Mouse (Mus musculus): ENCODE results near the gene Tlnrd1. TPM values are rescaled to one million over a fixed set of nuclear protein-coding genes. Genes with fewer than 3 reads are reported as not detected.

The Tlnrd1 gene
- polyA plus RNA-seq, 1 experiment from 2014 or later, result 10.7 TPM

DNA sequence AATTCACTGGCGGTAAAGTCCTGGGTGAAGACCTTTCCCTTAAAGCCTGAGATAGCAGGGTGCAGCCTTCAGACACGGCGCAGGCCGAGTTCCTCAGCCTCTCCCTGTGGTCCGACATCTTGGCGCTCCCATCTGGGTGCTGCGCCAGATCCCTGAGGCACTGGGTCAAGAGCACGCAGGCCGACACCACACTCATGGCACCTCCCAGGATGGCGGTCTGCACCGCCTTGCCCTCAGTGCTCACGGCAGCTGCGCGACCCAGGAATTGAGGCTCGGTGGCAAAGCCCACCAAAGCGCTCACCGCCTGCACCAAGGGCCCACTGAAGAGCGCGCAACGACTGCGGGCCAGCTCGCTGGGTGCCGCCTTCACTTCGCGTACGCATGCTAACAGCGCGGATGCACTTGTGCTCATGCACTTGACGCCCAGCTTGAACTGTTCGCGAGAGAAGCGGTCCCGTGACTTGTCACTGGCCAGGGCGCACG lies 1.9 kb downstream of the Tlnrd1 start:
- Histone ChIP-seq H3K4me3 (peak overlapping the region; percentile 90), H3K4me1 (peaks cover 78% of the 10 kb centered on the region), H3K27ac (replicated peaks) (peak overlapping the region; percentile 98), H3K27me3 (ENCODE audit: low read depth, poor library complexity, severe bottlenecking) (peaks cover 7% of the 10 kb centered on the region), H3K36me3 (peaks cover 20% of the 10 kb centered on the region), H3K9me3 (replicated peaks) (peaks cover 7% of the 10 kb centered on the region; the same call in 1 of the 2 replicates)
- WGBS, result 91% methylated on average over 35 of the region's 35 CpGs
- no peak for DNase-seq (ENCODE audit: low spot score)

DNA sequence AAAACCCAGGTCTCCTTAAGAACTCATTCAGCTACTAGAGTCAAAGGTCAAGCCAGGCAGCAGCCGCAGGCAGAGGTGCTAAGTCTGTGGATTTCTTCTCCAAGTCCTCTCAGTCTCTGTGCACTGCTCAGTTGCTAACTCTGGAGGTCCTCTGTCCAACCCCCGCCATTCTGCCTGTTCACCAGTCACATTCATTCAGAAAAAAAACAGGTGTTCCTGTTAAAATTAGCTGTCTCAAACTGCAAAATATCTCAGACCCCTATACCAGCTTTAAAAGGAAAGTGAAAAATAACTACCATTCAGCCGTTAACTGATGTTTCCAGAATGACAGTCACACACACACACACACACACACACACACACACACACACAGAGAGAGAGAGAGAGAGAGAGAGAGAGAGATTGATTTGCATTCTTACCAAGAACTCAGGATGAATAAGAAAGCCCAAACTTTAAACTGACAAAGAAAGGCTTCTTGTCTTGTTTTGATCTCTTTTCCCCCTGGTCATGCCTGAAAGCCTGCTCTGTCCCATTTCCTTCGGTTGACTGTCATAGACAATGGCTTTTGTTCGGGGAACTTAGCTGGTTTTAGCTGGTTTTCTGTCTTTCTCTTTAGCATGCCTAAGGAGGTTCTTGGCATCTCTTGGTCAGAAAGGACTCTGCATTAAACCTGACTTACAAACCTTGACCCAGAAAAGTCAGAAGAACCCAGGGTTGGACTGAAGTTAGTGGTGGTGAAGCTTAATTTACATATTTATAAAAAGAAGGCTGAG lies 5.2 kb downstream of the Tlnrd1 start:
- 7% methylated on average over 5 of the region's 5 CpGs for WGBS
- peak; percentile 50 for DNase-seq (ENCODE audit: low spot score)
- H3K36me3 ChIP-seq, result peaks cover 29% of the 10 kb centered on the region
- peaks cover 68% of the 10 kb centered on the region for H3K4me1 ChIP-seq
- H3K27ac ChIP-seq (replicated peaks), result peak overlapping the region; percentile 74
- H3K27me3 ChIP-seq (ENCODE audit: low read depth, poor library complexity, severe bottlenecking), result peaks cover 7% of the 10 kb centered on the region
- no peaks in the 10 kb centered on the region; the same call in 1 of the 2 replicates for H3K9me3 ChIP-seq (replicated peaks)
- peak overlapping the region; percentile 27 for H3K4me3 ChIP-seq

GRCm38 (mm10) chr7:83877088-83877487 lies 7.0 kb downstream of the Tlnrd1 start:
- H3K36me3 ChIP-seq, result peaks cover 23% of the 10 kb centered on the region
- no peaks in the 10 kb centered on the region for H3K9me3 ChIP-seq (replicated peaks)
- WGBS, result 81% methylated on average over 3 of the region's 3 CpGs
- peaks cover 1% of the 10 kb centered on the region for H3K27me3 ChIP-seq (ENCODE audit: low read depth, poor library complexity, severe bottlenecking)
- no peak overlapping the region for H3K27ac ChIP-seq (replicated peaks)
- H3K4me3 ChIP-seq, result no peak overlapping the region
- no peak for DNase-seq (ENCODE audit: low spot score)
- H3K4me1 ChIP-seq, result peaks cover 50% of the 10 kb centered on the region

- H3K4me1 ChIP-seq, result peaks cover 18% of the 10 kb centered on the region
- WGBS, result 38% methylated on average over 5 of the region's 5 CpGs
- DNase-seq (ENCODE audit: low spot score), result no peak
- H3K4me3 ChIP-seq, result no peak overlapping the region
- no peak overlapping the region for H3K27ac ChIP-seq (replicated peaks)
- H3K9me3 ChIP-seq (replicated peaks), result no peaks in the 10 kb centered on the region
- no peaks in the 10 kb centered on the region for H3K27me3 ChIP-seq (ENCODE audit: low read depth, poor library complexity, severe bottlenecking)
- H3K36me3 ChIP-seq, result no peaks in the 10 kb centered on the region
These were observed 14.1 kb downstream of the Tlnrd1 start for GRCm38 (mm10) chr7:83869839-83870543.

- H3K27ac ChIP-seq (replicated peaks), result no peak overlapping the region
- peaks cover 18% of the 10 kb centered on the region for H3K4me1 ChIP-seq
- H3K27me3 ChIP-seq (ENCODE audit: low read depth, poor library complexity, severe bottlenecking), result no peaks in the 10 kb centered on the region
- no peaks in the 10 kb centered on the region for H3K9me3 ChIP-seq (replicated peaks)
- no peaks in the 10 kb centered on the region for H3K36me3 ChIP-seq
- H3K4me3 ChIP-seq, result no peak overlapping the region
- no peak for DNase-seq (ENCODE audit: low spot score)
- 82% methylated on average over 3 of the region's 3 CpGs for WGBS
These were observed 15.9 kb downstream of the Tlnrd1 start for GRCm38 (mm10) chr7:83868200-83868599.

- 57% methylated on average over 2 of the region's 2 CpGs for WGBS
- H3K4me1 ChIP-seq, result peaks cover 4% of the 10 kb centered on the region
- no peak overlapping the region for H3K4me3 ChIP-seq
- H3K27me3 ChIP-seq (ENCODE audit: low read depth, poor library complexity, severe bottlenecking), result no peaks in the 10 kb centered on the region
- DNase-seq (ENCODE audit: low spot score), result no peak
- no peak overlapping the region for H3K27ac ChIP-seq (replicated peaks)
- no peaks in the 10 kb centered on the region for H3K36me3 ChIP-seq
- no peaks in the 10 kb centered on the region for H3K9me3 ChIP-seq (replicated peaks)
These were observed 20.6 kb downstream of the Tlnrd1 start for GRCm38 (mm10) chr7:83863554-83863953.

DNA sequence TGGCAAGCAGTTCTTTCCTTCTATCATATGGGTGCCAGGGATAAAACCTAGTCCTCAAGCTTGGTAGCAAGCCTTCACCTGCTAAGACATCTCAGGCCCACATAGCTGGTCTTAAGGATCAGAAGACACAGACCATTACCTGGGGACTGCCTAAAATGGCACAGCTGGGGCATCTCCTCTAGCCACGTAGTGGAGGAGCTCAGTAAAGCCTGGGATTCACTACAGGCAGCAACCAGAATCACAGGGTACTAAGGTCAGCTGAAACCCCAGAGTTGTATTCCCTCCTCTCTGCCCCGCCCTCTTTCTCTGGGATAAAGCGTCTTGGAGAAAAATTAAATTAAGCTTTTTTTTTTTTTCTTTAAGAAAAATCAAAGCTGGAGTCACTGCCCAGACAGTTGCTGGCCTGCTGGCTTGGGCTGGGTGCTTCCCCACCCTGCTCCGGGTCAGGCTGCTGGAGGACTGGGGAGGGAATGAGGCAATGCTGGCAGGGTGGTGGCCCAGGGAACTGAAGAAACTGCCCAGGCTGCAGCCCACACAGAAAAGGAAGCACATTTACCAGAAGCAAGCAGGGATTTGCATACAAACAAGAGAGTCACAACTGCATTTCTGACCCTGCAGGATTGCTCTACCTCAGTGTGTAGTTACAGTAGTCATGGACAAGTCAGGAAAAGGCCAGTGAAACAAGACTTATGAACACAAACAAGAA lies 24.6 kb downstream of the Tlnrd1 start:
- no peak for DNase-seq (ENCODE audit: low spot score)
- Histone ChIP-seq H3K9me3 (replicated peaks) (no peaks in the 10 kb centered on the region), H3K4me1 (no peaks in the 10 kb centered on the region), H3K4me3 (no peak overlapping the region), H3K36me3 (no peaks in the 10 kb centered on the region), H3K27me3 (ENCODE audit: low read depth, poor library complexity, severe bottlenecking) (peaks cover 4% of the 10 kb centered on the region; the same call in 1 of the 2 replicates), H3K27ac (replicated peaks) (no peak overlapping the region)
- WGBS, result 58% methylated on average over 4 of the region's 4 CpGs

DNA sequence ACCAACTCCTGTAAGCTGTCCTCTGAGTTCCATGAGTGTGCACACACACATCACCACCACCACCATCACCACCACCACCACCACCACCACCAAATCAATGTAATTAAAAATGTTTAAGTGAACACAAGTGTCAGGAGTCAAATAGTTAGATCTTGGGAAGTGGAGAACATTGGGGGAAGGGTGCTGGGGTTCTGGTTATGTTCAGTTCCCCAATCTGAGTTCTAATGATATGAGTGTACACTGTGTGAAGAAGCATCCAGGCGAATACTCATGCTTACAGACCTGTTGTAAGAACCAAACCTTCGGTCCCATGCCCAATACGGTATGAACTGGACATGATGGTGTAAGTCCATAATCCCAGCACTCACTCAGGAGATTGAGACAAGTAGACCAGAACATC lies 26.2 kb downstream of the Tlnrd1 start:
- no peak for DNase-seq (ENCODE audit: low spot score)
- no peak overlapping the region for H3K27ac ChIP-seq (replicated peaks)
- H3K9me3 ChIP-seq (replicated peaks), result no peaks in the 10 kb centered on the region
- no peak overlapping the region for H3K4me3 ChIP-seq
- H3K27me3 ChIP-seq (ENCODE audit: low read depth, poor library complexity, severe bottlenecking), result peaks cover 4% of the 10 kb centered on the region
- 85% methylated on average over 3 of the region's 3 CpGs for WGBS
- no peaks in the 10 kb centered on the region for H3K36me3 ChIP-seq
- no peaks in the 10 kb centered on the region; the same call in 1 of the 2 replicates for H3K4me1 ChIP-seq

DNA sequence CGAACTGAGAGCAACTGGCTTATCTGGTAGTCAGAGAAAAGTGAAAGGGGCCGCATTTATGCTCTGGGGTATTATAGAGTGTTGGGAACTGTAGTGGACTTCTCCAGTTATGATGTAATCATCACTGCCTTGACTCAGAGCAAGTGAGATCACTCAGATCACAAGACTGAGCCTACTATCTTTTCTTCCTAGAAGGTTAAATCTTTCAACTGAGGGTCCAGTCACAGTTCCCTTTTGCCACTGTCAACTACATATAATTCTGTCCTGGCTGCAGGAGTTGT lies 27.0 kb downstream of the Tlnrd1 start:
- Histone ChIP-seq H3K36me3 (no peaks in the 10 kb centered on the region), H3K4me1 (peaks cover 7% of the 10 kb centered on the region), H3K27me3 (ENCODE audit: low read depth, poor library complexity, severe bottlenecking) (peaks cover 4% of the 10 kb centered on the region), H3K27ac (replicated peaks) (no peak overlapping the region), H3K4me3 (no peak overlapping the region), H3K9me3 (replicated peaks) (no peaks in the 10 kb centered on the region)
- no peak for DNase-seq (ENCODE audit: low spot score)
- WGBS, result 85% methylated on average over 2 of the region's 2 CpGs

- H3K4me1 ChIP-seq, result peaks cover 13% of the 10 kb centered on the region
- H3K36me3 ChIP-seq, result no peaks in the 10 kb centered on the region
- DNase-seq (ENCODE audit: low spot score), result no peak
- 85% methylated on average over 9 of the region's 9 CpGs for WGBS
- peaks cover 4% of the 10 kb centered on the region for H3K27me3 ChIP-seq (ENCODE audit: low read depth, poor library complexity, severe bottlenecking)
- no peak overlapping the region for H3K27ac ChIP-seq (replicated peaks)
- no peaks in the 10 kb centered on the region for H3K9me3 ChIP-seq (replicated peaks)
- H3K4me3 ChIP-seq, result no peak overlapping the region
These were observed 27.5 kb downstream of the Tlnrd1 start for GRCm38 (mm10) chr7:83856353-83857207.

DNA sequence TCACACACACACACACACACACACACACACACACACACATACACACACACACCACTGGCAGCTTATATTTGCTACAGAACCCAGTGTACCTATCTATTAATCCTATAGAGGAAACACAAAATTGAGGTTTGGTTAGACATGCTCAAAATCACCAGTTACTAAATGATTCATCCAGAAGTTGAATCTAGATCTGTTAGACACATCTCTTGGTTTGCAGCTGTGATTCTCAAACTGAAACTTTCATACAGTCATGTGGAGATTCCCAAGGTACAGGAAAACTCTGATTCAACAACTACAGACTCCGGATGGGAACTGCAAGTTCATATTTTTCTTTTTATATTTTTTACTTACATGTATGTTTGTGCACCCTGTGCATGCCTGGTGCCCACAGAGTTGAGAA lies 28.9 kb downstream of the Tlnrd1 start:
- peaks cover 15% of the 10 kb centered on the region for H3K4me1 ChIP-seq
- H3K27ac ChIP-seq (replicated peaks), result no peak overlapping the region
- H3K4me3 ChIP-seq, result no peak overlapping the region
- peaks cover 4% of the 10 kb centered on the region for H3K27me3 ChIP-seq (ENCODE audit: low read depth, poor library complexity, severe bottlenecking)
- DNase-seq (ENCODE audit: low spot score), result no peak
- no peaks in the 10 kb centered on the region for H3K36me3 ChIP-seq
- H3K9me3 ChIP-seq (replicated peaks), result no peaks in the 10 kb centered on the region
- 91% methylated on average over 1 of the region's 1 CpGs for WGBS

All from midbrain, embryonic 10.5 days (tissue).